1 mouse cellular context compared by ENCODE assay signal in the genomic region with DNA sequence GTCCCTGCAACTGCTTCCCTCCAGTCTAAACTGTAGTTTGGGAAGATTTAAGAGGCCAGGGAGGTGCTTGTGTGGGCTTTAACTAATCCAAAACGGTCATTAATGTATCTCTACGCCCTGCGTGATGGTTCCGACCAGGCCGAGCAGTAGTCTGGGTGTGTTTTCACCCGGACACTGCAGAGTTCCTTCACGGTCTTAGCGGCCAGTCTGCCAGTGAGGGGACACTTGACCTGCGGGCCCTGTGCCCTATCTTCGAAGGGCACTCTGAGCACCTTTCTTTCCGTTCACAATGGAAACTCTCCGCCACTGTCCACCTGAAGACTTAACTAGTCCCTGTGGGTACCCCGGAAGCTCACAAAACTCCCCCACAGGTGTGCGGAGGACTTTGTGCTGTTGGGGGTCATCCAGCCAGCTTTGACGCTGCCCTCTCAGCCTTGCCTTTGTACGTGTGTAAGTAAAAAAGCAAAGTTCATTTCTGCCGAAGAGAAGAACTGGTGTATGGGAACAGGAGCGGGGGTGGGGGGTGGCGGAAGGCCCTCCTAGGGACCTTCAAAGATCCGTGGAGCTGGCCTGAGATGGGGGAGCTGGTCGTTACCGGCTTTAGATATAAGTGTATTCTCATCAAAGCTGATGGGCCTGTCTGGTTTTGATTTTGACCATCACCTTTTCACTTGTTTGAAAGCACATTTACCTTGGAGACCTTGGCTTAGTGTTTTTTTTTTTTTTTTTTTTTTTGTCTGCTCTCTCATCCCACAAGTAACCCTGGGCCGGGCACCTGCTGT.
TF ChIP-seq lines count a peak whose summit lies in the region.

No protein-coding gene starts in this region.

TF ChIP-seq in MEL, 35 proteins besides CTCF, POLR2A, EP300 and RAD21 (continued from another document):
- TF ChIP-seq ZNF384 (IDR thresholded peaks at IDR 0.05; ENCODE audit: low read depth, low read length) (peak; percentile 78), UBTF (IDR thresholded peaks at IDR 0.05; ENCODE audit: borderline replicate concordance, insufficient read depth, low read depth, low read length) (no peak), BHLHE40 (IDR thresholded peaks at IDR 0.05; ENCODE audit: borderline replicate concordance, low read depth, low read length) (no peak), ETS1 (IDR thresholded peaks at IDR 0.05; ENCODE audit: low read depth, low read length) (no peak), GABPA (IDR thresholded peaks at IDR 0.05; ENCODE audit: low read depth, low read length) (no peak), RCOR1 (IDR thresholded peaks at IDR 0.05; ENCODE audit: low read depth, low read length) (no peak), MEF2A (IDR thresholded peaks at IDR 0.05; ENCODE audit: extremely low read depth, insufficient replicate concordance, low read depth, low read length, poor library complexity, severe bottlenecking) (no peak), NRF1 (IDR thresholded peaks at IDR 0.05; ENCODE audit: insufficient read depth, low read depth, low read length, poor library complexity, severe bottlenecking) (no peak), KAT2A (conservative IDR thresholded peaks at IDR 0.05; ENCODE audit: low read depth, low read length) (no peak), POLR2AphosphoS2 (IDR thresholded peaks at IDR 0.05; ENCODE audit: low read length) (no peak), ELF1 (IDR thresholded peaks at IDR 0.05; ENCODE audit: low read depth, low read length) (peak; percentile 38; the same call in 1 of the 2 replicates), HCFC1 (IDR thresholded peaks at IDR 0.05; ENCODE audit: low read depth, low read length) (no peak), USF1 (IDR thresholded peaks at IDR 0.05; ENCODE audit: low read depth, low read length) (no peak), MYB (IDR thresholded peaks at IDR 0.05; ENCODE audit: low read depth, low read length) (no peak), MAFK (IDR thresholded peaks at IDR 0.05; ENCODE audit: borderline replicate concordance, low read depth, low read length) (no peak), MXI1 (IDR thresholded peaks at IDR 0.05; ENCODE audit: low read depth, low read length) (0 out of 2 replicates have a peak, but pooled peaks have one; percentile 13)
